Mouse (Mus musculus): ENCODE measurements around the gene Hoxa3. TPM values are rescaled to one million over a fixed set of nuclear protein-coding genes. Genes with fewer than 3 reads are reported as not detected.

The Hoxa3 gene
- polyA plus RNA-seq, 1 experiment: 3.5 TPM

GRCm38 (mm10) chr6:52251177-52251879, 38.2 kb upstream of the Hoxa3 start:
- peaks cover 52% of the 10 kb centered on the region for H3K27me3 ChIP-seq (ENCODE audit: control insufficient read depth, insufficient read depth, low read length)
- no peak for DNase-seq
- H3K4me1 ChIP-seq (replicated peaks; ENCODE audit: control insufficient read depth, insufficient read depth, low read length): peaks cover 3% of the 10 kb centered on the region; the same call in 1 of the 2 replicates
- TF ChIP-seq POLR2A (IDR thresholded peaks at IDR 0.05; ENCODE audit: control insufficient read depth, extremely low read depth, insufficient read depth, low read length, poor library complexity) (no peak), CTCF (IDR thresholded peaks at IDR 0.05; ENCODE audit: borderline replicate concordance, control insufficient read depth, extremely low read depth, insufficient read depth, low read length, poor library complexity) (no peak)
- H3K27ac ChIP-seq (ENCODE audit: control insufficient read depth, insufficient read depth, low read length): no peak overlapping the region
- WGBS: 19% methylated on average over 7 of the region's 7 CpGs
- H3K4me3 ChIP-seq (ENCODE audit: control insufficient read depth, insufficient read depth, low read length): no peak overlapping the region
- H3K36me3 ChIP-seq (ENCODE audit: control insufficient read depth, insufficient read depth, low read length): no peaks in the 10 kb centered on the region

GRCm38 (mm10) chr6:52249826-52250225, 36.7 kb upstream of the Hoxa3 start:
- no peaks in the 10 kb centered on the region for H3K36me3 ChIP-seq (ENCODE audit: control insufficient read depth, insufficient read depth, low read length)
- TF ChIP-seq CTCF (IDR thresholded peaks at IDR 0.05; ENCODE audit: borderline replicate concordance, control insufficient read depth, extremely low read depth, insufficient read depth, low read length, poor library complexity) (no peak), POLR2A (IDR thresholded peaks at IDR 0.05; ENCODE audit: control insufficient read depth, extremely low read depth, insufficient read depth, low read length, poor library complexity) (no peak)
- WGBS: 15% methylated on average over 4 of the region's 4 CpGs
- no peak overlapping the region for H3K4me3 ChIP-seq (ENCODE audit: control insufficient read depth, insufficient read depth, low read length)
- no peak for DNase-seq
- peaks cover 15% of the 10 kb centered on the region for H3K4me1 ChIP-seq (replicated peaks; ENCODE audit: control insufficient read depth, insufficient read depth, low read length)
- no peak overlapping the region for H3K27ac ChIP-seq (ENCODE audit: control insufficient read depth, insufficient read depth, low read length)
- peaks cover 67% of the 10 kb centered on the region for H3K27me3 ChIP-seq (ENCODE audit: control insufficient read depth, insufficient read depth, low read length)

DNA sequence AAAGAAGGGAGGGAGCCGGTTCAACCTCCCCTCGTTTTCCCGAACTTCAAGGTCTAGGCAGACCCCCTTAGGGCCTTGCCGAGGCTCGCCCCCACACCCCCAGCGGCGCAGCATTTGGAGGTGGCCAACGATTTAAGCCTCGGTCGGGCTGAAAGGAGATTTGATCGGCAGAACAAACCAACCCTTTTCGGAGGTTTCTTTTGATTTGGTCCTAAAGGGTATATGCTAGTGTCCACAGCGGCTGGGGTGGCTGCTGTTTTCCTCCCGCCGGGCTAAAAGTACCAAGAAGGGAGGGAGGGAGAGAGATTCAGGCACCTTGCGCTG, 36.2 kb upstream of the Hoxa3 start:
- Histone ChIP-seq H3K36me3 (ENCODE audit: control insufficient read depth, insufficient read depth, low read length) (no peaks in the 10 kb centered on the region), H3K4me3 (ENCODE audit: control insufficient read depth, insufficient read depth, low read length) (no peak overlapping the region), H3K27me3 (ENCODE audit: control insufficient read depth, insufficient read depth, low read length) (peaks cover 71% of the 10 kb centered on the region), H3K4me1 (replicated peaks; ENCODE audit: control insufficient read depth, insufficient read depth, low read length) (peaks cover 16% of the 10 kb centered on the region), H3K27ac (ENCODE audit: control insufficient read depth, insufficient read depth, low read length) (no peak overlapping the region)
- no peak for TF ChIP-seq POLR2A (IDR thresholded peaks at IDR 0.05; ENCODE audit: control insufficient read depth, extremely low read depth, insufficient read depth, low read length, poor library complexity)
- TF ChIP-seq CTCF (IDR thresholded peaks at IDR 0.05; ENCODE audit: borderline replicate concordance, control insufficient read depth, extremely low read depth, insufficient read depth, low read length, poor library complexity): no peak
- DNase-seq: no peak
- WGBS: 4% methylated on average over 16 of the region's 16 CpGs

- DNase-seq: no peak
- WGBS: 8% methylated on average over 27 of the region's 27 CpGs
- Histone ChIP-seq H3K36me3 (ENCODE audit: control insufficient read depth, insufficient read depth, low read length) (no peaks in the 10 kb centered on the region), H3K27me3 (ENCODE audit: control insufficient read depth, insufficient read depth, low read length) (peaks cover 66% of the 10 kb centered on the region), H3K27ac (ENCODE audit: control insufficient read depth, insufficient read depth, low read length) (no peak overlapping the region), H3K4me1 (replicated peaks; ENCODE audit: control insufficient read depth, insufficient read depth, low read length) (peaks cover 16% of the 10 kb centered on the region), H3K4me3 (ENCODE audit: control insufficient read depth, insufficient read depth, low read length) (no peak overlapping the region)
- TF ChIP-seq CTCF (IDR thresholded peaks at IDR 0.05; ENCODE audit: borderline replicate concordance, control insufficient read depth, extremely low read depth, insufficient read depth, low read length, poor library complexity): no peak
- no peak for TF ChIP-seq POLR2A (IDR thresholded peaks at IDR 0.05; ENCODE audit: control insufficient read depth, extremely low read depth, insufficient read depth, low read length, poor library complexity)
These were observed 35.7 kb upstream of the Hoxa3 start for GRCm38 (mm10) chr6:52248638-52249414.

DNA sequence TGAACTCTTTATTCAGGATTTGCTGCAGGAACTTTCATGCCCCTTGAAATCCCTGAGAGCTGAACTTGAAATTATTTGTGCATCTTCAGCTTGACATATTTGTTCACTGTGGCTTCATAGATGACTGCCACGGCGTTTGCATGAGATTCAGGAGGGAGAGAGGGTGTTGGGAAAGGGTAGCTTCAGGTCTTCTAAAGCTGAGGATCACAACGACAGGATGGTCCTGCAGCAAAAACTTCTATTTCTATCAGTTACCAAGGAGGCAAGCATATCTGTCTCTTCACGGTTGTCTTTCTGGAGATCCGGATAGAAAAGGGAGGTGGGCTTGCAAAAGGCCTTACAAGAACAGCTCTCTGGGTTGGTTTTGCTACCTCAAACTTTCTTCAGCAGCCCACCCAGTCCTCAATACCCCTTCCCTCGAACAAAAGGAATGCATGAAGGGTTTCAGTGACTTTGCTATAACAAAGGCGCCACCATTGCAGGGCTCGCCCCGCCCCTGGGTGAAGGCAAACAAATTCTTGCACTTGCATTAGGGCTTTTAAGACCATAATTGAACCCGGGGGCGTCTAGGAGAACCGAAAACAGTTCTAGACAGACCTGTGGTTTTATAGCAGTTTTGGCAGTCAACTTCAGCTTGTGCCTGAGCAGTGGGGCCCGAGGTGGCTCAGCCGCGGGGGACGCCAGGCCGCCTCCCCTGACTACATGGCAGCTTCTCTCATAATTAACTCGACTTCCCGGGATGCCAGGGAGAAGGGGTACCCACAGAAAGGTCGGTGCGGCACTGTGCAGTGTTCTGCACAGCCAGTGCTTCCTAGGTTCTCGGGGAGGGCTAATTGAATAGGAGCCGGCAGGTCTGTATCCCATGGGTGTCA, 34.9 kb upstream of the Hoxa3 start:
- Histone ChIP-seq H3K4me3 (ENCODE audit: control insufficient read depth, insufficient read depth, low read length) (no peak overlapping the region), H3K27ac (ENCODE audit: control insufficient read depth, insufficient read depth, low read length) (no peak overlapping the region), H3K36me3 (ENCODE audit: control insufficient read depth, insufficient read depth, low read length) (no peaks in the 10 kb centered on the region), H3K4me1 (replicated peaks; ENCODE audit: control insufficient read depth, insufficient read depth, low read length) (peaks cover 16% of the 10 kb centered on the region), H3K27me3 (ENCODE audit: control insufficient read depth, insufficient read depth, low read length) (peaks cover 68% of the 10 kb centered on the region)
- TF ChIP-seq POLR2A (IDR thresholded peaks at IDR 0.05; ENCODE audit: control insufficient read depth, extremely low read depth, insufficient read depth, low read length, poor library complexity) (no peak), CTCF (IDR thresholded peaks at IDR 0.05; ENCODE audit: borderline replicate concordance, control insufficient read depth, extremely low read depth, insufficient read depth, low read length, poor library complexity) (no peak)
- 7% methylated on average over 23 of the region's 23 CpGs for WGBS
- DNase-seq: no peak

DNA sequence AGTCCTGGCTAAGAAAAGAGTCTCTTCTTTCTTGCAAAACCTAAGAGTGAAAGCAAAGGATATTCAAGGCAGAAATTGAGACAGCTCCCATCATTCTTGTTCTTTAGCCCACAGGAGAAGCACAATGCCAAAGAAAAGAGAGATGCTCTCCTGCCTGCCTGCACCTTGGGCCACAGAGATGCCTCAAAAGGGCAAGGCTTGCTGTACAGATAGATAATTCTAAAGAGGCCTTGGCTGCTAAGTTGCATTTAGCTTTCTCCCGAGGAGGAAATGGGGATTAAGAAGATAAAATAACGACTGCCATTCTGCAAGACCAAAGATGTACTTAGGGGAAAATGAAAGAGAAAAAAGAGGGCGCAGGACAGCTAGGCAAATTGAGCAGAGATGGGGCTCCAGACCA, 33.8 kb upstream of the Hoxa3 start:
- 8% methylated on average over 3 of the region's 3 CpGs for WGBS
- H3K4me3 ChIP-seq (ENCODE audit: control insufficient read depth, insufficient read depth, low read length): no peak overlapping the region

More for the DNA sequence above, 33.8 kb upstream of the Hoxa3 start:
- Histone ChIP-seq H3K27ac (ENCODE audit: control insufficient read depth, insufficient read depth, low read length) (no peak overlapping the region), H3K4me1 (replicated peaks; ENCODE audit: control insufficient read depth, insufficient read depth, low read length) (peaks cover 16% of the 10 kb centered on the region), H3K36me3 (ENCODE audit: control insufficient read depth, insufficient read depth, low read length) (no peaks in the 10 kb centered on the region), H3K27me3 (ENCODE audit: control insufficient read depth, insufficient read depth, low read length) (peaks cover 61% of the 10 kb centered on the region)
- TF ChIP-seq POLR2A (IDR thresholded peaks at IDR 0.05; ENCODE audit: control insufficient read depth, extremely low read depth, insufficient read depth, low read length, poor library complexity): no peak
- TF ChIP-seq CTCF (IDR thresholded peaks at IDR 0.05; ENCODE audit: borderline replicate concordance, control insufficient read depth, extremely low read depth, insufficient read depth, low read length, poor library complexity): no peak
- DNase-seq: no peak
